In genomic region chr5:27408854-27409253, GRCm38 (mm10) we compare ENCODE assay signal across 13 mouse cellular contexts.
"Had no signal": no experiment of that assay in that cellular context is flagged by ENCODE, and none has a peak within 500 bp of the region (broad histone marks: within the 10 kb centered on the region; RNA-seq: fewer than 3 reads in every experiment).

No protein-coding gene starts in this region.

- H3K9me3 ChIP-seq: limb, embryonic 12.5 days; liver, embryonic 13.5 days; lung, embryonic 15.5 days had no signal

- ATAC-seq: liver, postnatal 0 days had no signal

- H3K27me3 ChIP-seq: limb, embryonic 12.5 days; liver, embryonic 13.5 days; lung, embryonic 15.5 days; megakaryocyte, embryonic 14.5 days had no signal

- H3K27ac ChIP-seq: left cerebral cortex, adult 2 months; limb, embryonic 12.5 days; liver, embryonic 13.5 days; lung, embryonic 15.5 days; macrophage had no signal

- H3K4me2 ChIP-seq: limb, embryonic 12.5 days; liver, embryonic 13.5 days; lung, embryonic 15.5 days had no signal

- DNase-seq: kidney, postnatal 10 days; kidney, postnatal 4 days; liver; liver, embryonic 13.5 days; liver, postnatal 0 days; lung, postnatal 14 days; right cerebral cortex, postnatal 14 days; thymus, postnatal 4 days had no signal

- H3K36me3 ChIP-seq: limb, embryonic 12.5 days; liver, embryonic 13.5 days; lung, embryonic 15.5 days had no signal

- H3K4me3 ChIP-seq: left cerebral cortex, adult 2 months; limb, embryonic 12.5 days; liver, embryonic 13.5 days; lung, embryonic 15.5 days; megakaryocyte, embryonic 14.5 days had no signal

- H3K4me1 ChIP-seq: limb, embryonic 12.5 days; liver, embryonic 13.5 days; lung, embryonic 15.5 days; megakaryocyte, embryonic 14.5 days had no signal

- H3K9ac ChIP-seq: limb, embryonic 12.5 days; liver, embryonic 13.5 days; liver, postnatal 0 days; lung, embryonic 15.5 days had no signal
